Mouse (Mus musculus) cerebellum, adult 18-20 months (tissue): ENCODE data around the gene Epha4.

Experiments used
- DNase-seq, 2 experiments: peaks; one replicate each; pipeline ENCODE4 v3.0.0; 2021

The Epha4 gene

DNA sequence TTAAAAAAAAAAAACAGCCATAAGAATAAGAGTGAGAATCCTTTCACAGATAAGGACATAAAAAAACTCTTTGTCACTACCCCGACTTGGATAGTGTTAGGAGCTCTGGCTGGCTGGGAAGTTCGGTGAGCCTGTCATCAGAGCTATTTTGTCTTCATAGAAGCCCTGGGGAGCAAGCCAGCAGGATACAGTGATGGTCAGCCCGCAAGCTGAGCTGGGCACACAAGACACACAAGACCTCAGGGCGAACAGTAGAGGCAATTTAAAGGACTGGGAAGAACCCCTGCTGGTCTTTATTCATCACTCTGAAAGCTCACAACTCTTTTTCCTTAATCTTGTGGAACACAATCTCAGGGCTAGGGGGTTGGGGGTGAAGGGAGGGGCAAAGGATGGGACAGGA lies 73.5 kb downstream of the Epha4 start:
- no peak for DNase-seq

GRCm38 (mm10) chr1:77440512-77440911 lies 74.4 kb downstream of the Epha4 start:
- no peak for DNase-seq

GRCm38 (mm10) chr1:77439383-77440074 lies 75.4 kb downstream of the Epha4 start:
- no peak for DNase-seq

DNA sequence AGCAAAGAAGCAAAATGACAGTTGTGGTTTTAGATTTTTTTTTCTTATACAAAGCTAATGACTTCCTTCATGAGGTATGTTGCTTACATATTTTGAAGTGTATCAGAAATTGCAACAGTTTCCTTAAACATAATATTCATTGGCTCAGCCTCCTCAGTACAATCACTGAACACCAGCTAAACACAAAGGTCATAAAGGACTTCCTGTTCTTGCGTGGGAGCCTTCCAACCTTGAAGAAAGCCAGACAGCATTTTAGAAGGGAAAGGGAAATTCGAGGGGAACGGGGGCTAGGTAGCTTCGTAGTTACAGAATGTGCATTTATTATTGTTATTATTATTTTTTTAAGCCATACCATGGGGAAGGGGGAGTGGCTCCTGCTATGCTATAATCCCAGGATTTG lies 76.2 kb downstream of the Epha4 start:
- no peak for DNase-seq

- DNase-seq, result no peak
Observed at GRCm38 (mm10) chr1:77437881-77438610, 76.8 kb downstream of the Epha4 start.

GRCm38 (mm10) chr1:77435045-77435444 lies 79.8 kb downstream of the Epha4 start:
- DNase-seq, result no peak

- no peak for DNase-seq
Observed at GRCm38 (mm10) chr1:77433148-77433547, 81.7 kb downstream of the Epha4 start.

DNA sequence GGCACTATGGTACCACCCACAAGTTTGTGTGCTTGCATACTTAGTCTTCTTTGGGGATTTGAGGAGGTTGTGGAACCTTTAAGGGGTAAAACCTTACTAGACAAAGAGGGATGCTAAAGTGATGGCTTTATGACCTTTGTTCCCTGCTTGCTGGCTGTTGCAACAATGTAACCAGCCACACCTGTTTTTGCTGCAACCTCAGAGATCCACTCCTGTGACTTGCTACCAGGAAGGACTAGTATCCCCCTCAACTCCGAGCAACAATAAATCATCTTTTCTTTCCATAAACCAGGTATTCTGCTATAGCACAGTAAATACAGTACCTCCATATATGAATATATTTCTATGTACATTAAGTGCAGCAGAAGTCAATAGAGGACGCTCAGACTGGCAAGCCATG lies 82.4 kb downstream of the Epha4 start:
- no peak for DNase-seq

- peak; percentile 6 to 12 for DNase-seq
Observed at GRCm38 (mm10) chr1:77429174-77429573, 85.7 kb downstream of the Epha4 start.

GRCm38 (mm10) chr1:77426956-77427355 lies 87.9 kb downstream of the Epha4 start:
- DNase-seq, result no peak

- DNase-seq, result no peak
Observed at GRCm38 (mm10) chr1:77425171-77425570, 89.7 kb downstream of the Epha4 start.

- no peak for DNase-seq
Observed at GRCm38 (mm10) chr1:77421081-77421480, 93.8 kb downstream of the Epha4 start.

GRCm38 (mm10) chr1:77420348-77420747 lies 94.5 kb downstream of the Epha4 start:
- no peak for DNase-seq

- DNase-seq, result no peak
Observed at GRCm38 (mm10) chr1:77416872-77417271, 98.0 kb downstream of the Epha4 start.

DNA sequence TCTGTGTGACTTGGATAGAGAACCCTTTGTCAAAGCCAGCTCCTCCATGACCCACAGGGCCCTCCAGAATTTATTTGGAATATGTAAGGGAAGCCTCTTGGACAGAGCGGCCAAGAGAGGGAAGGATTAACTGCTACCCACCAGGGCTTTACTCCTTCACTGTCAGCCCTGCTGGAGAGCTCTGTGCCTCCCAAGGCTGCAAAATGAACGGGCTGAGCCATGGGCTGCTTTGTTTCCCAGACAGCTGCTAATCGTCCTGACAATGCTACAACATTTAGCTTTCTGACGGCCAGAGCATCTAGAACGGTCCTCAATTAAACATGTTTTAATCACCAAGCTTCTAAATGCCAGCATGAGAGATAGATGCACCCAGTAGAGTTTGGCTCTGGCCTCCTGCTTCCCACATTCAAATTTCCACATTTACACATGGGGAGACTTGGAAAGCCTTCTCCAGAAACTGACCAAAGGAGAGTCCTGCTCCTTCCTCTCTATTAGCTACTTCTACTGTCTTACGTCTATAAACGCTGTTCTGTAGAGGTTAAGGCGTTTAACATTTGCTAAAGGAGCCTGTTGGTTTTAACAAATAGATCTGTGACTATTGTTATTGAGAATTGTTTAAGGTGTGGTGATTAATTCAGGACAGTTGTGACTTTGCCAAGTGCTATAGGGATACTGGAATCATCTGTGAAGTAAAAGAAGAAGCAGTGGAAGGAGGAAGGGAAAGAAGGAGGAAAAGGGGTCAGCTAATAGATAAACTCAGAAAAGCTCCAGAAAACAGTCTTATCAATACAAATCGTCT lies 101.8 kb downstream of the Epha4 start:
- no peak for DNase-seq

DNA sequence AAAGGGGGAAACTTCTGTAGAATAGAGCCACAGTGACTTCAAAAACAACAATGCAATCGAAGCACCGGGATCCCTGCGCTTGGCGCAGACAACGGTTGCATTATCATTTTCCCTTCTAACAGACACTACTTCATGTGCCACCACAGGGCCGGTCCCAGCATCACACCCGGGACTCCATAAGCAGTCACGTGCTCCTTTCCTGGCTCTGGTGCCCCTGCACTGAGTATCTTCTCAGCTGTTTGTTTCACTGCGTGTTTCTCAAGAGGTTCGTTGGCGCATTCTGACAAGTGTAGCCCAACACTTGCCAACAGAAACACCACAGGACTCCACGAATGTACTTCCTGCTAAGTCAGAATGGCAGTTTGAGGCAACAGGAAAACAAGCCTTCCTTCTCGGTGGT lies 102.6 kb downstream of the Epha4 start:
- DNase-seq, result no peak

- no peak for DNase-seq
Observed at GRCm38 (mm10) chr1:77411222-77411621, 103.7 kb downstream of the Epha4 start.

DNA sequence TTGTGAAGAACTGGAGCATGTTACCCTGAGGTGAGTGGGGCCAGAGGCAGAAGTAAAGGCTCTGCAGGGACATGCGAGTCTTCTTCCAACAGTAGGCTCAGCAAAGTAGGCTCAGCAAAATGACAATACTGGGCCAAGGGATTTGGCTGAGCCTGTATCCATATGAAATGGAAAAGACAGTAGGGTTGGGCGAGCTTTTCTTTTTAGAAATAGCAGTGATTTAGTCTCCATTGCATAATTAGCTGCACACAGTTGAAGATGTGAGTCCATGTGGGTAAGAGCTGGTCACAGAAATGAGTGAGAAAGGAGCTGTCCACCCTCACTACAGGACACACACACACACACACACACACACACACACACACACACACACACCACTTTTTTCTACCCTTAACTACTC lies 104.2 kb downstream of the Epha4 start:
- DNase-seq, result no peak

DNA sequence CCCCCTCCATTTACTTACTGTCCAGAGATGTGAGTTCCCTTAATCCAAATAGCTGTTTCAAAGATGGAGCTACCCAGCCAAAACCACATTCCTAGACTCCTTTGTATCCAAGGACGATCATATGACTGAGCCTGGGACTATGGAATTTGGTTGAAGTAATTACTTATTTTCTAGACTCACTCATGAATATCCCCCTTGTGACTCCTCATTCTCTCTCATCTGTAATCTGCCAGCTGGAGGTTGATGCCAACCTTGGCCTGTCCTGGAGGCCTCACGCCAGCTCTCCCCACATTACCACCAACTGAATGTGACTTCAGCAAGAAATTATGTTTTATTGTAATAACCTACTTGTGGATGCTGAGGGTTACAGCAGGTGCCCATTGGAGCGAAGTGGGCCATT lies 104.7 kb downstream of the Epha4 start:
- DNase-seq, result no peak

- DNase-seq, result no peak
Observed at GRCm38 (mm10) chr1:77409509-77409908, 105.4 kb downstream of the Epha4 start.

GRCm38 (mm10) chr1:77407417-77407816 lies 107.5 kb downstream of the Epha4 start:
- no peak for DNase-seq

GRCm38 (mm10) chr1:77406631-77407030 lies 108.3 kb downstream of the Epha4 start:
- DNase-seq, result no peak

DNA sequence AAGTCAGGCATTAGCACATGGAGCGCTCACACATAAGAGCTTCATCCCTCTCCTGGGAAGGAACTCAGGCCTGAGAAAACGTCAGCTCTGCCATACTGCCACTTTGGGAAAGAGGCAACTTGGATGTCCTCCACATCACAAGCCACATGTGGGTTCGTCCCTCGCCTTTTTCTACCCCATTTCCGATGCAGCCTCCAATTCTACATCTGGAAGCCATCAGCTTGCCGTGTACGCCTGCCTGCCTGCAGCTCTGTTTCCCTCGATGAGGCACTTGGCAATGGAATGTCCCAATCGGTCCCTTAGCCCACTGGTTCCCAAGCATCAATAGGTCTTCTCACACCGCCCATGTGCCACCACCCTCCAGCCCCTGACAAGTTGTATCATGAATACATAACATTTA lies 110.4 kb downstream of the Epha4 start:
- DNase-seq, result no peak

DNA sequence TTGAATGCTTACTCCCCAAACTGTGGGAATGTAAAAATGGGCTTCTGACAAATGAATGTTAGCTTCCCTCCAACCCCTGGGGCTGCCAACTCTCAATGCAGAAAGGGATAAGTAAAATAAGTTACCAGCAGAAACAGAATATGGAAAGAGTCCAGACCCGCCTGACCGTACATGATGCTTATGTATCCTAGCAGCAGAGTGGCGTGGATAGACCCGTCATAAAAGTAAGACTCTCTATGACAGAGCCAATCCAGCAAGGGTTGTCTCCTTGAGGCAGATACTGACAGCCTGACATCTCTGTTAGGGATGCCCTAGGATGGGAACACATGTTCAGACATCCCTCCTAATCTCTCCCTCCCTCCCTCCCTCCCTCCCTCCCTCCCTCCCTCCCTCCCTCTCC lies 111.9 kb downstream of the Epha4 start:
- DNase-seq, result no peak
